Mouse (Mus musculus) forebrain, embryonic 15.5 days (tissue): Measurements from ENCODE around the gene Cnpy2. TPM values are rescaled to one million over a fixed set of nuclear protein-coding genes. Genes with fewer than 3 reads are reported as not detected.

Source experiments
- ATAC-seq: fragments of 200-750 bp; cut with Nextera tagmentation; replicated peaks from 2 replicates; pipeline ENCODE4 v1.8.0; 2017; ENCODE audit warnings: mild to moderate bottlenecking, moderate TSS enrichment, moderate library complexity
- H3K27ac ChIP-seq: fragments of 300-500 bp; sonication (generic); replicated peaks from 2 replicates; pipeline ENCODE4 v1.5.1; 2015; ENCODE audit warnings: mild to moderate bottlenecking, inconsistent platforms
- H3K27me3 ChIP-seq: fragments of 300-500 bp; sonication (generic); 2 replicates; pipeline ENCODE4 v1.6.1; 2015; ENCODE audit warnings: inconsistent platforms
- H3K36me3 ChIP-seq: fragments of 300-500 bp; sonication (generic); 2 replicates; pipeline ENCODE4 v1.6.1; 2015; ENCODE audit warnings: mild to moderate bottlenecking, inconsistent platforms
- H3K4me1 ChIP-seq: fragments of 300-500 bp; sonication (generic); 2 replicates; pipeline ENCODE4 v1.6.1; 2015; ENCODE audit warnings: inconsistent platforms
- H3K4me2 ChIP-seq: fragments of 300-500 bp; sonication (generic); replicated peaks from 2 replicates; pipeline ENCODE4 v1.6.1; 2015; ENCODE audit warnings: mild to moderate bottlenecking, inconsistent platforms
- H3K4me3 ChIP-seq: fragments of 300-500 bp; sonication (generic); 2 replicates; pipeline ENCODE4 v1.5.1; 2015; ENCODE audit warnings: mild to moderate bottlenecking, inconsistent platforms
- H3K9ac ChIP-seq: fragments of 300-500 bp; sonication (generic); replicated peaks from 2 replicates; pipeline ENCODE4 v1.6.1; 2015; ENCODE audit warnings: mild to moderate bottlenecking, inconsistent platforms
- H3K9me3 ChIP-seq: fragments of 300-500 bp; sonication (generic); 2 replicates; pipeline ENCODE4 v1.6.1; 2016; ENCODE audit warnings: inconsistent platforms
- WGBS: fragments of 180-500 bp; shearing (Covaris S2); methylation state at CpG from one replicate; pipeline ENCODE4 v1.1.7; 2015; ENCODE audit warnings: mixed read lengths; 5-methylcytosine and 5-hydroxymethylcytosine counted together
- polyA plus RNA-seq: library from polyadenylated mRNA; unstranded; fragments of >200 nt; fragmentation: Nextera tagmentation; extraction: Ambion mirVana; gene quantifications from 2 replicates; pipeline ENCODE4 v1.2.1, GENCODE M21; 2015

Cnpy2 gene
- polyA plus RNA-seq, 1 experiment from 2014 or later = 208 TPM

DNA sequence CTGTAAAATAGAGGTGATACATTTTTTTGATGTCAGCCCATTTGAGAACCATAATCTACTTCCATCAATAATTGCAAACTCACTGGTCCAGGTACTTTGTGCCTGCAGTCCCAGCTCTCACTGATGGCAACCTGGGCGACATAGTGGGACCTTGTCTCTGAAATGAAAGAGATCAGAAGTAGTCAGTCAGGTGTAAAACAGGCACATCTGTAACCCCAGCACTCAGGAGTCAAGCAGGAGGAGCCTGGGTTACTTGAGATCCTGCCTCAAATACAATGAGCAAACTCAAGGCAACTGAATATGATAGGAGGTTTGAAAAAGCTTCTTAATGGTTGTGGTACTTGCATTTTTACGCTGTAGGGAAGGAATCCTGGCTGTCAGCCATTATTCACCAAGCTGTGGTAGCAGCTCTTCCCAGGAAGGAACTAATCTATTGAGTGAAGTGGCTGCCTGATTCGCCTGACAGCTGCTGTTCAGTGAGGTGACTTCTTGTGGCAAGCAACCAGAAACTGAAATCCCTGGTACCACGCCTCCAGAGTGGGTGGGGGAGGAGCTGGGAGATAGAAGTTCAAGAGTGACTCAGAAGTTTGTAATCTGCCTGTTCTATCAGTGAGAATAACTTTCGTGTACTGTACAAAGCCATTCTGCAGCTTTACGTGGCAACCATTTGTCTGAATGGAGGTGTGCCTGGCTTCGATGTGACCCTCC is 22.5 kb downstream of the Cnpy2 start:
- Histone ChIP-seq H3K4me1 (peaks cover 19% of the 10 kb centered on the region), H3K9me3 (no peaks in the 10 kb centered on the region), H3K4me2 (no peak overlapping the region), H3K4me3 (no peak overlapping the region), H3K27ac (peak overlapping the region; percentile 69), H3K27me3 (no peaks in the 10 kb centered on the region), H3K36me3 (peaks cover 7% of the 10 kb centered on the region), H3K9ac (no peak overlapping the region)
- ATAC-seq = 0 out of 2 replicates have a peak, but pooled peaks have one; percentile 35
- 43% methylated on average over 7 of the region's 7 CpGs for WGBS

DNA sequence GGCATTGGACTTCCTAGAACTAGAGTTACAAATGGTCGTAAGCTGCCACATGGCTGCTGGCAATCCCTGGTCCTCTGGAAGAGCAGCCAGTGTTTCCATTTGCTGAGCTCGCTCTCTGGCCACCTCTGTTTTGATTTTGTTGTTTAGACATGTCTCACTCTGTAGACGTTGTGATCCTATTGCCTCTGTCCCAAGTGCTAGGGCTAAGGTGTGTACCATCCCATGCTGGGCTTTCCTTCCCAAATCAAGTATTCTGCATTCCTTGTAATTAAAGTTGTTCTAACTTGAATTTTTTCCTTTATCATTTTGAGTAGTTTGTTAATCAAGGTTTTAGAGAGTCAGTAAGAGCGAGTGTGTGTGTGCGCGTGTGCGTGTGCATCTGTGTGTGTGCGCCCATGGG is 25.3 kb downstream of the Cnpy2 start:
- no peak for ATAC-seq
- Histone ChIP-seq H3K27ac (no peak overlapping the region), H3K4me2 (no peak overlapping the region), H3K36me3 (peaks cover 32% of the 10 kb centered on the region), H3K4me3 (no peak overlapping the region), H3K9ac (no peak overlapping the region), H3K4me1 (peaks cover 14% of the 10 kb centered on the region), H3K9me3 (no peaks in the 10 kb centered on the region), H3K27me3 (no peaks in the 10 kb centered on the region)
- 95% methylated on average over 8 of the region's 8 CpGs for WGBS

DNA sequence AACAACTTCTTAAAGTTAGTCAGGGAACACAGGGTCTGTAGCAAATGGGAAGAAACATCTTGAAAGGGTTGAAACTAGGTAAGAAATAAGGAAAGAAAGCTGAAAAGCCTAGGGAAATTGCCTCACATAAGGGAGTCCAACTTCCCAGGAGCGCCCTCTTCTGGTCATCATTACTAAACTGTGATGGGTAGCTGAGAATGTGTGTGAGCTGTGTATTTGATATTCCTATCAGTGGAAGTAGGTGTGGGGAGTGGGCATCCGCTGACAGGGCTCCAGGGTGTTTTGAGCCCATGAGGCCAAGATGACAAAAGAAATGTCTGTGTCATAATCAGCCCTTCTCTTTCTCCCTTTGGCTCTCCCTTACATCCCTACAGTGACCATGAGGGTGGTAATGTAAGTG is 36.5 kb downstream of the Cnpy2 start:
- 0 out of 2 replicates have a peak, but pooled peaks have one; percentile 43 for ATAC-seq
- no peaks in the 10 kb centered on the region for H3K27me3 ChIP-seq
- H3K9me3 ChIP-seq = no peaks in the 10 kb centered on the region
- no peak overlapping the region for H3K4me2 ChIP-seq
- peaks cover 83% of the 10 kb centered on the region for H3K36me3 ChIP-seq
- H3K4me1 ChIP-seq = no peaks in the 10 kb centered on the region
- 52% methylated on average over 2 of the region's 2 CpGs for WGBS
- no peak overlapping the region for H3K27ac ChIP-seq
- no peak overlapping the region for H3K9ac ChIP-seq
- no peak overlapping the region for H3K4me3 ChIP-seq

DNA sequence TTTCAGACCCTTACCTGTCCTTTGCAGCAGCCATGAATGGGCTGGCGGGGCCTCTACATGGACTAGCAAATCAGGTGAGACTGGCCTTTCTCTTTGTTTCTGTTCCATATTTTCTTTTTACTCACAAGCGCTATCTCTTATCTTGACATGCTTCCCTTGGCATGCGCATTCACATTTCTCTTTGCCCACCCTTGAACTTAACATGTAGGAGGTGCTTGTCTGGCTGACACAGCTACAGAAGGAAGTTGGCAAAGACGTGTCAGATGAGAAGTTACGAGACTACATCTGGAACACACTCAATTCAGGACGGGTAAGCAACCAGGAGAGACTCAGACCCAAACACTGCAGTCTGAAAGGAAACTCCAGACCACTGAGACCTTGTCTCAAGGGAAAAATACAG is 37.0 kb downstream of the Cnpy2 start:
- Histone ChIP-seq H3K36me3 (peaks cover 80% of the 10 kb centered on the region), H3K9me3 (no peaks in the 10 kb centered on the region)
- ATAC-seq = no peak

DNA sequence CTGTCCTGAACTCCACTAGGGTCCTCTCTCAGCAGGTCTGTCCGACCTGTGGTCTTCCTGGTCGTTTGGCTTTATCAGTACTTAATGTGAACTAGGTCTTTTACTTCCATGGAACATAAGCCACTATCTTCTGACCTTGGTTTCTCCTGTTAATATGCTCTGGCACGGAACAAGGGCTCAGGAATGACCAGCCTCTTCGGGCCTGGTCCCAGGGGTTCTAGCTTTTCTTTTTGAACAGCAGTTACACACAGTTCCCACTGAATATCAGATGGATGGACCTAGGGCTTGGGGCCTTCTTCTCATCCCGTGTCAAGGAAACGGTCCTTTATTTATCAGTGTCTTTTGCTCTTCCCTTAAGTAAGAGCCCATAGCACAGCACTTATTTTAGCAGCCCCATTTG is 39.6 kb downstream of the Cnpy2 start:
- ATAC-seq = no peak
- peaks cover 75% of the 10 kb centered on the region for H3K36me3 ChIP-seq
- no peak overlapping the region for H3K27ac ChIP-seq
- H3K4me1 ChIP-seq = no peaks in the 10 kb centered on the region
- 91% methylated on average over 6 of the region's 6 CpGs for WGBS
- H3K9ac ChIP-seq = no peak overlapping the region
- H3K4me3 ChIP-seq = no peak overlapping the region
- H3K4me2 ChIP-seq = no peak overlapping the region
- no peaks in the 10 kb centered on the region for H3K27me3 ChIP-seq
- H3K9me3 ChIP-seq = no peaks in the 10 kb centered on the region

More for the DNA sequence above, 37.0 kb downstream of the Cnpy2 start:
- Histone ChIP-seq H3K9ac (no peak overlapping the region), H3K4me2 (no peak overlapping the region), H3K27ac (no peak overlapping the region), H3K27me3 (no peaks in the 10 kb centered on the region), H3K4me1 (no peaks in the 10 kb centered on the region), H3K4me3 (no peak overlapping the region)
- 98% methylated on average over 6 of the region's 6 CpGs for WGBS

DNA sequence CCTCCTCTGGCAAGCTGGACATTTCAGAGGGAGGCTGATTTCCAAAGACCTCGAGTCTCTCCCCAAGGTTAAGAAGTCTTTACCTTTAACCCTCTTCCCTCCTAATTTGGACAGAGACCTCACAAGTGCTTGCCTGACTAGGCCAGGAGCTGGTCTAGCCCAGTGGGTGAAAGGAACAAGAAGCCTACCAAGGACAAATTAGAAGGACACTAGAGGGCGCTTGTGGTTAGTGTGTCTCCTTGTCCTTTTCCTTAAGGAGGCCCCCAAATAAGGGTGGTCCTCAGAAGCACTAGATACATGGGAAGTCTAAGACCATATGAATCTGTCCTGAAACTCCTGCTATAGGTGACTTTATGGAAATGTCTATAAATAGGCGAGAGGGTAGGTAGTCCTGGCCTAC is 40.3 kb downstream of the Cnpy2 start:
- H3K4me1 ChIP-seq = peaks cover 5% of the 10 kb centered on the region
- H3K27me3 ChIP-seq = no peaks in the 10 kb centered on the region
- peaks cover 70% of the 10 kb centered on the region for H3K36me3 ChIP-seq
- no peak overlapping the region for H3K9ac ChIP-seq
- WGBS = 54% methylated on average over 3 of the region's 3 CpGs
- no peak overlapping the region for H3K4me3 ChIP-seq
- no peaks in the 10 kb centered on the region for H3K9me3 ChIP-seq
- no peak for ATAC-seq
- H3K27ac ChIP-seq = no peak overlapping the region
- no peak overlapping the region for H3K4me2 ChIP-seq

DNA sequence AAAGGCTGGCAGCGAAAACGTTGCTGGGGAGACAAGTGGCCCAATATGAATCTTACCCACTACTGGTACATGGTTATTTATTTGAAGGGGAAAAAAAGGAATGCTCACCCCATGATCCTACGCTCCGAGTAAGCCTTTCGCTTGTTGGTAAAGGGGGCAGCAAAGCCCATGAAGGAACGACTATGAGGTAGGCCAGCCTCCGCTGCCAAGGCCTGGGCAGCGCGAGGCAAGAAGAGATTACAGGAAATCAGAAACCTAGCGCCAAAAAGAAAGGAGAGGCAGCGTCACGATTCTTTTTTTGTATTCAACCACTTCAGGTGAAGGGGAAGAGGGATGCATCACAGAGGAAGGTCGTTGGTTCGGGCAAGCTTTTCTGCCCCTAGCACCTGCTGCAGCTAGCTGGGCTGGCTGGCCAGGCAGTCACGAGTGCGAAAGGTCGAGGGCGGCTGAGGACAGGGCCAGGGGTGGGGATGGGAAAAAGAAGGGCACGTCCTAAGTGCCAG is 45.7 kb downstream of the Cnpy2 start:
- H3K4me3 ChIP-seq = peak overlapping the region; percentile 71
- H3K9ac ChIP-seq = peak overlapping the region; percentile 74
- peak overlapping the region; percentile 98 for H3K27ac ChIP-seq
- H3K36me3 ChIP-seq = peaks cover 18% of the 10 kb centered on the region
- peak overlapping the region; percentile 82 for H3K4me2 ChIP-seq
- WGBS = 12% methylated on average over 19 of the region's 19 CpGs
- no peaks in the 10 kb centered on the region for H3K27me3 ChIP-seq
- H3K9me3 ChIP-seq = no peaks in the 10 kb centered on the region
- H3K4me1 ChIP-seq = peaks cover 20% of the 10 kb centered on the region
- no peak; the same call in 1 of the 2 replicates for ATAC-seq

DNA sequence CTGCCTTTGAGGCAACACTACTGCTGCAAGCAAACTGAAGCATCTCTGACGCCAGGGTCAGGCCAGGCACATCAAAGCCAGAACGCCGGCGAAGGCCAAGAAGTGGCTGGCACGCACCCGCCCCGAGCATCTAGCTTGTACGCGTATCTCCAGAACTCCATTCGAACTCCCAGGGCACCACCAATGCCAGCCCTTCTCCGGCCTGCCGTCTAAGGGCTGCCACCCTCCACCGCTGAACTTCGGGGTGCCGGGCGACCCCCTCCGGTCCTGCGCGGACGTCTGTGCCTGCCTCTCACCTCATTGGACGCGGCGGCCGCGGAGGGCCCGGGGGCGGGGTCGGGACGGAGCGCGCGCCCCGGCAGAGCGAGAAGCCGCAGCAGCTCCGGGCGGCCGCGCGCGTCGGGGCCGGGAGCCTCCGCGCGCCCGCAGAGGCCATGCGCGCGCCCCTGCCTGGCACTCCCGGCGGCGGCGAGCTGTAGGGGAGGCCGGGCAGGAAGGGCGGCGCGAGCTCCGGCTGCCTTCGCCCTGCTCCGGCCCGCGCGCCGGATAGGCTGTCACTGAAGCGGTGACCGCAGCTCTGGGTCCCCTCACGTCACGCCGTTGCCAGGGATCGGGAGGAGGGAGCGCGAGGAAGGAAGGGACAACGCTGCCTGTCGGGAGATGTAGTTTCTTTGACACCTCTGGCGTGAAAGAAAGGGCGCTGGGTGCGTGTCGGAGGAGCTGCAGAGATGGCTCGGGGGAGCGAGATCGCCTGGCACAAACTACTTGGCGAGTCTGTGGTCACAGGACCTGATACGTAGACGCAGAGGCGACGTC is 46.4 kb downstream of the Cnpy2 start, which contains the start of gene Coq10a:
TSS of gene Coq10a (minus strand) at position 596 of the 816 bp plus-strand sequence.
- ATAC-seq = peak; percentile 95
- under 1% methylated on average over 83 of the region's 87 CpGs for WGBS
- peaks cover 20% of the 10 kb centered on the region for H3K4me1 ChIP-seq

DNA sequence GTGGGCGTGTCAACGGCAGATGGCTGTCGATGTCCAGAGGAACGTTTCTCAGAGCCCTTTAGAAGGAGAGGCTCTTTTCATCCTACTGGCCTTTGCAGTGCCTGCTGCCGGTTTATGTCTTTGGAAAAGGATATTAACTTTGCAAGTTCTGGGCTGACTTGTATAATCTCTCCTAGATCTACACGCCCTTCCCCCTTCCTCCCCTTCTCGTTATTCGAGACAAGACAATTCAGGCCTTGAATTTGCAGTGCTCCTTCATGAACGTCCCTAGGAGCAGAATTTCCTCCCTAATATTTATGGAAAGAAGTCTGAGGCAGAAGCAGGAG is 46.9 kb downstream of the Cnpy2 start:
- Histone ChIP-seq H3K9me3 (no peaks in the 10 kb centered on the region), H3K4me1 (peaks cover 20% of the 10 kb centered on the region), H3K4me3 (peak overlapping the region; percentile 71), H3K9ac (peak overlapping the region; percentile 74), H3K27ac (peak overlapping the region; percentile 98), H3K36me3 (peaks cover 10% of the 10 kb centered on the region), H3K4me2 (peak overlapping the region; percentile 82), H3K27me3 (no peaks in the 10 kb centered on the region)
- no peak for ATAC-seq
- WGBS = 3% methylated on average over 9 of the region's 9 CpGs

More for the DNA sequence above, 46.4 kb downstream of the Cnpy2 start, which contains the start of gene Coq10a:
- peak within 1 kb of the TSS; percentile 71 for H3K4me3 ChIP-seq
- H3K27ac ChIP-seq = peak within 1 kb of the TSS; percentile 98
- H3K9ac ChIP-seq = peak within 1 kb of the TSS; percentile 74
- H3K9me3 ChIP-seq = no peaks in the 10 kb centered on the region
- H3K36me3 ChIP-seq = peaks cover 12% of the 10 kb centered on the region
- no peaks in the 10 kb centered on the region for H3K27me3 ChIP-seq
- H3K4me2 ChIP-seq = peak within 1 kb of the TSS; percentile 82

DNA sequence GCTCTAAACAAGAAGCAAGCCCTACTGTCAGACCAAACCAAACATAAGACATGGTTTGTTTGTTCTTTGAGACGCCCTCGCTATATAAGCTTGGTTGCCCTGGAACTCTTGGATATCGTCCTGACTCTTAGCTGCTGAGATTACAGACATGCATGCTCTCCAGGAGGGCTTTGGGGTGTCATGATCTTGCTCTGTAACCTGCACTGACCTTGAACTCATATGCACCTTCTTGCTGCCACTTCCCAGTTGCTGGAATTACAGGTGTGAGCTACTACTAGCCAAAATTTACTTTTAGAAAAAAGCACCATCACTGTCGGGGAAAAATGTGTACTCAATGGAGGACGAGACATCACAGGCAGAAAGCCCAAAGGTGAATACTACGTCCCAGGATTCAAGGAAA is 47.3 kb downstream of the Cnpy2 start:
- no peaks in the 10 kb centered on the region for H3K27me3 ChIP-seq
- peak overlapping the region; percentile 71 for H3K4me3 ChIP-seq
- no peaks in the 10 kb centered on the region for H3K9me3 ChIP-seq
- peak overlapping the region; percentile 74; the same call in 1 of the 2 replicates for H3K9ac ChIP-seq
- peak overlapping the region; percentile 82 for H3K4me2 ChIP-seq
- H3K4me1 ChIP-seq = peaks cover 20% of the 10 kb centered on the region
- no peak for ATAC-seq
- WGBS = 76% methylated on average over 6 of the region's 6 CpGs
- H3K27ac ChIP-seq = peak overlapping the region; percentile 98
- peaks cover 6% of the 10 kb centered on the region for H3K36me3 ChIP-seq

DNA sequence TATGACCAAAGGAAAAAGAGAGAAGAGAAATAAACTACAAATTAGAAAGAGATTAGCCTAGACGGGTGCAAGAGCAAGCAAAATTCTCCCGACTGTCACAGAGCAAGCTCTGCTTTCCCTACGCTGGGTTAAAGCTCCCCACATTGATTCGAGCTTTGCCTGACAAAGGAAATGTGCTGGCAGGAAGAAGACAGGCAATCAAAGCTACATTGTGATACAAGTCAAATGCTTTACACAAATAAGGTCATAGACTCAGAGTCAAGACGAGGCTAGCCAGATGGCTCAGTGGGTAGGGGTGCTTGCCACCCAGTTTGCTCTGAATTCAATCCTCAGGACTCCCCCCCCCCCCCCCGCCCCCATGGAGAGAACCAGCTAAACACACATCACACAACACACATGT is 47.8 kb downstream of the Cnpy2 start:
- Histone ChIP-seq H3K9ac (no peak overlapping the region), H3K4me1 (peaks cover 20% of the 10 kb centered on the region), H3K9me3 (no peaks in the 10 kb centered on the region), H3K27ac (peak overlapping the region; percentile 98; the same call in 1 of the 2 replicates), H3K36me3 (peaks cover 3% of the 10 kb centered on the region; the same call in 1 of the 2 replicates), H3K4me2 (no peak overlapping the region), H3K27me3 (no peaks in the 10 kb centered on the region), H3K4me3 (no peak overlapping the region)
- WGBS = 56% methylated on average over 5 of the region's 6 CpGs
- no peak for ATAC-seq

DNA sequence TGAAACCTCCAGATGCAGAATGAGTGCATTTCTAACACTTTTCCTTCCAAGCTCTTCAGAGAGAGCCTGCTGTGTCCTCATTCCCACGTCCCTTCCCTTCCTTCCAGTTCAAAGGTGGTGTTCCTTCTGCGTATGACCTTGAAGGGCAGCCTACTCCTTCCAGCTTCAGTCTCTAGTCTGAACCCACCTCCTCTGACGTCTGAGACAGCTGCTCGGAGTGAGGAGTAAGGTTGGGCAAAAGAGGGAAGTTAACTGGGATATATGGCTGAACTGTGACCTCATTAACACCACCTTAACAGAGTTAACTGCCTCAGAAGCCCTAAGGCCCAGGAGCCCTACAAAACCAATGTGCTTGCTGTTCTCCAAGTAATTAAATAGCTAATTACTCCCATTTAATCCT is 48.3 kb downstream of the Cnpy2 start:
- Histone ChIP-seq H3K36me3 (no peaks in the 10 kb centered on the region), H3K27me3 (no peaks in the 10 kb centered on the region), H3K4me2 (no peak overlapping the region), H3K4me3 (no peak overlapping the region), H3K9me3 (no peaks in the 10 kb centered on the region), H3K9ac (no peak overlapping the region), H3K27ac (no peak overlapping the region), H3K4me1 (peaks cover 20% of the 10 kb centered on the region)
- ATAC-seq = no peak
- 54% methylated on average over 4 of the region's 4 CpGs for WGBS
